Mouse (Mus musculus) c-Kit-positive CD71-positive TER-119-positive erythroid progenitor cells, embryonic 14.5 days (primary cell): ENCODE measurements at regions not wholly inside any gene's neighbourhood (a gene's known extent, or its start where the extent isn't known, plus 50 kb on each side); places are given as distances from the start of the nearest gene placed in this dataset.
"Not testable (repeated sequence)": the region's sequence is repeated elsewhere in the genome, so short reads cannot be mapped to it uniquely, and the experiment has no call there.

Experiments used
- DNase-seq: peaks from one replicate; pipeline ENCODE4 v3.0.0-alpha.2; 2013; ENCODE audit warnings: low spot score

DNA sequence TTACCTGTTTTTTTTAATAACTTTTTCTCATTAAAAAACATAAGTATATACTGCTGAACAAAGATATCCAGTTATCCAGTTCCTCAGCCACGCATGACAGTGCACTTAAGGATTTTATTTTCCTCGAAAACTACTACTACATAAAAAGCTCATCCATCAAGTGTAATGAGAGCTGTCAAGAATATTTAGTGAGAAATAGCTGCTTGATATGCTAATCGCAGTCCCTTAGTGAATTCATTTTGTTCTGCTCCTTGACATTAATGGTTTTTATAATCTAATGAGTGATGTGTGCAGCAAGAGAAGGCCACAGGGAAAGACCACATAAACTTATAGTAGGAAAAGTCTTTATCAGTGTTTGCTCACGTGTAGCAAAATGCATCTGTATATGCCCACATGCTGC, 754.0 kb upstream of the Slc39a10 start:
- DNase-seq = no peak

DNA sequence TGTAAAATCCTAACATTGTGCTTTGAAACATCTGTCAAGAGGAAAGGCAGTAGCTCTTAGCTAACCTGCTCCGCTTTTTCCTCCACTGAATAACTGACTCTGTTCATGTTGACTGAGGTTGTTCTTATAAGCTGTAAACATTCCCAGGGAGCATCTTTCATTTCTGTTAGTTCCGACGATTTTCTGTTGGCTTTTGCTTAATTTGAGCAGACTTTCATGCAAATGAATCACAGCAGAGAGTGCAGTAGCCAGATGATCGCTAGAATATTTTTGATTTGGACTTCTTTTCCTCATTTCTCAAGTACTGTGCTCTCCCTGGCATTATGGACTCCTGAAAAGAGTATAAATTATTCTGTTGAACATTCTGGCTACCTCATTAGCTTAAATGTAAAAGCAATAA, 713.9 kb upstream of the Slc39a10 start:
- DNase-seq = no peak

DNA sequence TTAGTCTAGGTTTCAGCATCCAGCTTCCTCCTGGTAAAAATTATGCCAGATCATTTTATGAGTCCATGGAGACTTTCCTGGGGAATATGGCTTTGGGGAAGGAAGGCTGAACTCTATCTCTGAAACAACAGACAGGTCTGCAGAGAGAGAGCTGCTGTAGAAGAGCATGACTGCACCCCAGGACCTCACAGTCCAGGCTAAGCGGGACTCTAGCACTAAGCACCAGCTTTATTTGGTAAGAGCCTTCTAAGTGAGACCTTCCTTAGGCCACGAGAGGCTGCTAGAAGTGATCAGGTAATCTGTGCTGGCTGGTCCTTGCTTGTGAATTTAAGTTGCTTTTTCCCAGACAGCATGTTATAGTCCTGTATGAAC, 711.3 kb upstream of the Slc39a10 start:
- DNase-seq = no peak

DNA sequence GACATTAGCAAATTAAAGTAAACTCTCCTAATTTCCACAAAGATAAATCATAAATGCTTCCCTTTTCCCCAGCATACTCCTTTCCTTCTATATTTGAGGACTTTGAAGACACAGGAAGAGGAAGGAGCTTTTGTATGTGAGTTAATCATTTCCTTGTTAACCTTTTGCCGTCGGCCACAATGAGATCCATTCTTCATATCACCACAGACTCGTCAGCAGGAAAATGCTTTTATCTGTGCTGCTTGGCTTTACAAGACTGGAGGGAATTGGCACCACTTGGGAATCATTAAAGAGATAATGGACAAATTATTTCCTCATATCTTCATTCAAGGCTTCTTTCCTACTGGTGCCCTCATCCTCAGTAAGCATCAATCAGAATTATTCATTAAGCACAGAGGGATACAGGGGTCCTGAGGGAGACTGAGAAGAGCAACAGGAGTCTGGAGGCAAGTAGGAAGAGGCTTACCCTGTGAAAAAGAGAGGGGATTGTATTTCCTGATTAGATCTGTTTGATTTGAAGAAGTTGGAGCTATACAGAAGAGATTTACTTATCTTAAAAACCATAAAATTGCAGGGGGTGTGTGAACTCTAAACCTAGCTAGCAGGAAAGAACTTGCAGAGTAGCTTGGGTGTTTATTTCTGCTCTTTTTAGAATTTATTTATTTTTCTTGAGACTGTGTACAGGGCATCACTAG, 710.8 kb upstream of the Slc39a10 start:
- DNase-seq = no peak

- not testable (repeated sequence) for DNase-seq
Measured at GRCm38 (mm10) chr1:47593641-47594040, 701.0 kb upstream of the Slc39a10 start.

DNA sequence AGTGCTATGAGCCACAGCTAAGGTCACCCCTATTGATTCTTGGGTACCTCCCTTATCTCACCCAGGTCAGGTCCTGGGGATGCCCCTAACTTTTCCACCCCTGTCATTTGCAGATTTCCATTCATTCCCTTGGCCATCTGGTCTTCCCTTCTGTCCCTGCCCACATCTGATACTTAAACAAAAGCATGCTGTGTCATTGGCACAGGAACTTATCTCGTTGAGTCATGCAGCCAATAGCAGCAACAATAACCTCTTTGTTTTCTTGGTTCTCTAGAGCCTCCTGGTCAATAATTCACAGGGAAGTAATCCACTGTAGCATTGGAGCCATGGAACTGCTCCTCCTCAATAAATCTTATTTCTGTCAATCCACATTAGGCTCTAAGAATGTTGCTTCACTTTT, 653.0 kb upstream of the Slc39a10 start:
- no peak for DNase-seq

GRCm38 (mm10) chr1:47511426-47511825, 618.8 kb upstream of the Slc39a10 start:
- DNase-seq = no peak

DNA sequence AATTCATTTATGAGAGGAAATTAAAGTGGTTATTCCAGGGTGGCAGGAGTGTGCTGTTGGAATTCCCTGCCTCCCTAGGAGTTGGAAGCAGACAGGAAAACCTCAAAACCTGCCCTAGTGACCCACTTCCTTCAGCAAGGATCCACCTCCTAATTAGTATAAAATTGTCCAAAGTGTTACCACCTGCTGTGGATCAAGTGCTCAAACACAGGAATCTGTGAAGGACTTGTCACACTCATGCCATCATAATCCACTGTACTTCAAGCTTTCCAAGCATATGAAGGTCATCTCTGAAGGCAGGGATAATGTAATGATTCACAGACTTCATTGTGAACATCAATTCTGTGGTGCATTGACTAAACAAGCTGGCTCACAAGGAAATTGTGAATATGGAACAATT, 615.1 kb upstream of the Slc39a10 start:
- DNase-seq = no peak

- no peak for DNase-seq
Measured at GRCm38 (mm10) chr1:47488581-47489204, 596.0 kb upstream of the Slc39a10 start.

GRCm38 (mm10) chr1:47486087-47486486, 593.4 kb upstream of the Slc39a10 start:
- DNase-seq = no peak

DNA sequence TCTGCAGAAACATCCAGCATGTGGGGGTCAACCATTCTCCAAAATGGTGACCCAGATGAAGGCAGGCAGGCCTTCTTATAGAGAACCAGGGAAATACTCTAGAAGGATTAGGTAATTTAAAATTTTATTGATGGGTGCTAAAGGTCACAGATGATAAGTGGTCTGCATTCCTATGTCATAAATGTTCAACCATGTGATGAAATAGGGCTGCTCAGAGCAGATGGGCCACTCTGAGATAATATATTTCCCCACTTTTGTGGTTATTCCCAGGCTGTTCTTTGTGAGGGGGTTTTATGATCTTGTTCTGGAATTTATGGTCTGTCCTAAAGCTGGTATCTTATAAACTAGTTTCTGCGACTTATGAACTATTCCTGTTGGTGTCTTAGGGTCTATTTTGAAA, 586.4 kb upstream of the Slc39a10 start:
- DNase-seq = no peak

DNA sequence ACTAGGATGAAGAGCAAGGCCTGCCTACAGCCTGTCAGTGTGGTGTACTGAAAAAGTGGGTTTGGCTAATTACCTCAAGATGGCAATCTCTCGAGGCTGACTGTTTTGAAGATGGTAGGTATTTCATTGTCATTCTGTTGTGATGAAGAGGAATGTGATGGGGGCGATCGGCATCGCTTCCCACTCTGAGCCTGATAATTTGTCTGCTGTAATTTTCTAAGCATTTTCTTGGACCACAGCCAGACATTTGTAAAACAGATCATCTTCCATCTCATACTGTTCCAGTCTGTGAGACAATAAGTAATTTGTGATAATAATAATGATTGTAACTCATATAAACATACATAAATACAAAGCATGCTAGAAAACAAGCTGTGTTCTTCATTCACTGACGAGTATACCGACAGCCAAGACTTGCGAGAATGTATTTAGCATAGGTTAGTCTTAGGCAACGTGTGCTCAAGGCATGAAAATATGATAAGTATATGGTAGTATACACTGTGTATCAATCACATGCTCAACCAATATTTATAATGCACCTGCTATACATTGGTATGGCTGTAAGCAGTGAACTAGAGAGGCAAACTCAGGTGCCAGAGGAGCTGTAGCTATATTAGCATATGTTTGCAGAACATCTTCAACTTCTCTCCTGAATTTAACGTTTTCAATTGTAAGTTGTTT, 574.1 kb upstream of the Slc39a10 start:
- no peak for DNase-seq

GRCm38 (mm10) chr1:47448737-47449489, 556.3 kb upstream of the Slc39a10 start:
- no peak for DNase-seq

DNA sequence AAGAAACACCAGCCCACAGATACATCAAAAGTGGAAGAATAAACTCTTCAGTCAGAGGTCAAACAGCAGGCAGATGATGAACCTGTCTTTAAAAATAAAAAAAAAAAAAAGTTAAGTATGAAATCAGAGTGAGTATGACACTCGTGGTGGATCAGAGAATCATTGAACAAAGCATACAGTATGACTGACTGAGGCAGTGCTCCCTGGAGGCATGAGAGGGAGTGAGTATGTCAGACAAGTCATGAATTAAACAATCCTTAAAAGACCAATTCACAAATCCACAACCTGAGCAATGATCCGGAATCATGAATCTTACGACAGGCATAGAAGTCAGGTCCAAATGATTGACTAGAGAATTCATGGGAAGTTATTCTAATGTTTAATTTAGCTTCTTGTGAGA, 555.4 kb upstream of the Slc39a10 start:
- DNase-seq = no peak

- DNase-seq = no peak
Measured at GRCm38 (mm10) chr1:47446021-47446420, 553.4 kb upstream of the Slc39a10 start.

- DNase-seq = no peak
Measured at GRCm38 (mm10) chr1:47432829-47433228, 540.2 kb upstream of the Slc39a10 start.

- no peak for DNase-seq
Measured at GRCm38 (mm10) chr1:47405164-47405563, 512.5 kb upstream of the Slc39a10 start.

DNA sequence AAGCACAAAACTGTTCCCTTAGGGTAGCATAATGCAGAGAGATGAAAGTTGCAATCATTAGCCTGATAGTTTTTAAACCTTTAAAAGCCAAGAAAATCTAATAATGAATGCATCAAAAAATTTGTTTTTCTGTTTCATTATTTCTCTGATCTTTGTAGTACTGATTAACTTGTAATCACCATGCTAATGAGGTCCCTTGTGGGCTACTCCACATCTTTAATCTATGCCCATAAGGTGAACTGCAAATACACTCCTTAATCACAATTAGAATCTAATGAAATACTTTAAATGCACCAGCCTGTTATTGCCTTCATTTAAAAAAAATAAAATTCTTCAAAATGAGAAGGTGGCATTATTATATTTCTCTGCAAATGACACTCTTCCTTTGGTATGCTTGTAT, 493.9 kb upstream of the Slc39a10 start:
- no peak for DNase-seq

DNA sequence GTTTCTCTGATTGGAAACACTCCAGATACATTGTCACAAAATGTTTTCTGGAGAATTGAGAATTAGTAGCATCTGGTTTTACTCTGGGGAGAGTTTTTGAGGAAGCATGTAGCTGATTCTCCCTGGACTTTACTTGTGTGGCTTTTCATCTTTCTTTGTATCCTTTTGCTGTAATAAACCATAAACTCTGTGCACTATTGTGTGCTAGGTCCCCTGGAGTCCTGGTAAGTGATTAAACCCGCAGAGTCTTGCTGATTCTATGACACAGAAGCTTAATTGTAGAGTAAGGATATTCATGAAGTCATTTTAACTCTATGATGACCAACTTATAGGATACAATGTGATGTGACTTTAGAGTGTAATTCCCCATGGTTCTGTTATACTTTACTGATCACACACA, 486.1 kb upstream of the Slc39a10 start:
- no peak for DNase-seq

- no peak for DNase-seq
Measured at GRCm38 (mm10) chr1:47339718-47340439, 447.2 kb upstream of the Slc39a10 start.

GRCm38 (mm10) chr1:47310572-47311075, 418.0 kb upstream of the Slc39a10 start:
- DNase-seq = no peak

- no peak for DNase-seq
Measured at GRCm38 (mm10) chr1:47306961-47307360, 414.3 kb upstream of the Slc39a10 start.
